Mouse (Mus musculus) MEL (cell line): ENCODE measurements around the gene Slc28a2. TPM values are rescaled to one million over a fixed set of nuclear protein-coding genes. Genes with fewer than 3 reads are reported as not detected.

ENCODE experiments used
- DNase-seq: peaks from one replicate; pipeline ENCODE4 v3.0.0; 2011; ENCODE audit warnings: low read depth, low spot score
- H3K27ac ChIP-seq: 2 replicates; pipeline ENCODE4 v1.5.1; 2012; ENCODE audit warnings: low read depth, mild to moderate bottlenecking, control low read depth, low read length, moderate library complexity; ENCODE audit not compliant: control insufficient read depth
- H3K27me3 ChIP-seq, 2 experiments: fragments of 150-350 bp in 1 of 2; sonication (generic) in 1 of 2; 2 replicates each; pipeline ENCODE4 v1.6.1; 2012; ENCODE audit warnings: low read length in 2 of 2, mild to moderate bottlenecking in 2 of 2, improper control_type of control experiment in 1 of 2, moderate library complexity in 1 of 2; ENCODE audit not compliant: insufficient read depth in 2 of 2, control insufficient read depth in 1 of 2
- H3K36me3 ChIP-seq, 2 experiments: 2 replicates each; pipeline ENCODE4 v1.6.1; 2012 to 2014; ENCODE audit warnings: low read length in 2 of 2, improper control_type of control experiment in 1 of 2, inconsistent platforms in 1 of 2, mild to moderate bottlenecking in 1 of 2; ENCODE audit not compliant: insufficient read depth in 2 of 2, control insufficient read depth in 1 of 2
- H3K4me1 ChIP-seq, 2 experiments: fragments of 150-350 bp in 1 of 2; sonication (generic) in 1 of 2; 2 replicates each; pipeline ENCODE4 v1.6.1; 2012; ENCODE audit warnings: low read length in 2 of 2, improper control_type of control experiment in 1 of 2, mild to moderate bottlenecking in 1 of 2; ENCODE audit not compliant: insufficient read depth in 2 of 2, control insufficient read depth in 1 of 2
- H3K4me3 ChIP-seq, 2 experiments: fragments of 150-350 bp in 1 of 2; sonication (generic) in 1 of 2; 2 replicates each; pipeline ENCODE4 v1.5.1; 2012; ENCODE audit warnings: low read depth in 2 of 2, low read length in 2 of 2, mild to moderate bottlenecking in 2 of 2, moderate library complexity in 2 of 2, control low read depth in 1 of 2, improper control_type of control experiment in 1 of 2; ENCODE audit not compliant: control insufficient read depth in 1 of 2, insufficient read depth in 1 of 2
- H3K79me2 ChIP-seq: 2 replicates; pipeline ENCODE4 v1.6.1; 2012; ENCODE audit warnings: mild to moderate bottlenecking, low read length, moderate library complexity; ENCODE audit not compliant: control insufficient read depth, poor library complexity, insufficient read depth
- H3K9ac ChIP-seq: 2 replicates; pipeline ENCODE4 v1.6.1; 2012; ENCODE audit warnings: low read depth, mild to moderate bottlenecking, control low read depth, low read length, moderate library complexity; ENCODE audit not compliant: control insufficient read depth, poor library complexity, severe bottlenecking
- H3K9me3 ChIP-seq: fragments of 150-350 bp; sonication (generic); replicated peaks from 2 replicates; pipeline ENCODE4 v1.6.1; 2012; ENCODE audit warnings: mild to moderate bottlenecking, low read length, improper control_type of control experiment, moderate library complexity; ENCODE audit not compliant: insufficient read depth
- BHLHE40 ChIP-seq: IDR thresholded peaks from 2 replicates; pipeline ENCODE4 v1.6.1; 2012; ENCODE audit warnings: low read depth, mild to moderate bottlenecking, inconsistent platforms, low read length, improper control_type of control experiment, borderline replicate concordance
- CHD1 ChIP-seq: IDR thresholded peaks from 2 replicates; pipeline ENCODE4 v1.6.1; 2012; ENCODE audit warnings: low read depth, mild to moderate bottlenecking, inconsistent platforms, low read length, improper control_type of control experiment
- CHD2 ChIP-seq: IDR thresholded peaks from 2 replicates; pipeline ENCODE4 v1.6.1; 2011; ENCODE audit warnings: low read length, improper control_type of control experiment
- CTCF ChIP-seq, 3 experiments: IDR thresholded peaks in 2 of 3; conservative IDR thresholded peaks in 1 of 3; 2 replicates each; pipeline ENCODE4 v1.5.1; 2011 to 2012; ENCODE audit warnings: low read length in 3 of 3, low read depth in 2 of 3, mild to moderate bottlenecking in 2 of 3, improper control_type of control experiment in 1 of 3, inconsistent platforms in 1 of 3, mixed read lengths in 1 of 3, moderate library complexity in 1 of 3; ENCODE audit not compliant: control insufficient read depth in 1 of 3, insufficient read depth in 1 of 3, poor library complexity in 1 of 3, severe bottlenecking in 1 of 3
- ELF1 ChIP-seq: IDR thresholded peaks from 2 replicates; pipeline ENCODE4 v1.6.1; 2014; ENCODE audit warnings: low read depth, mild to moderate bottlenecking, inconsistent platforms, low read length, improper control_type of control experiment, moderate library complexity
- EP300 ChIP-seq, 2 experiments: IDR thresholded peaks; 2 replicates each; pipeline ENCODE4 v1.6.1; 2011; ENCODE audit warnings: improper control_type of control experiment in 2 of 2, low read length in 2 of 2, low read depth in 1 of 2, mild to moderate bottlenecking in 1 of 2
- ETS1 ChIP-seq: IDR thresholded peaks from 2 replicates; pipeline ENCODE4 v1.6.1; 2012; ENCODE audit warnings: low read depth, mild to moderate bottlenecking, inconsistent platforms, low read length, improper control_type of control experiment, moderate library complexity
- KAT2A ChIP-seq: conservative IDR thresholded peaks from 2 replicates; pipeline ENCODE4 v1.6.1; 2012; ENCODE audit warnings: low read depth, low read length, improper control_type of control experiment, inconsistent platforms
- MAFK ChIP-seq: IDR thresholded peaks from 2 replicates; pipeline ENCODE4 v1.6.1; 2011; ENCODE audit warnings: low read depth, mild to moderate bottlenecking, low read length, improper control_type of control experiment, borderline replicate concordance
- MAX ChIP-seq: IDR thresholded peaks from 2 replicates; pipeline ENCODE4 v1.6.1; 2011; ENCODE audit warnings: low read length, improper control_type of control experiment
- MAZ ChIP-seq: IDR thresholded peaks from 2 replicates; pipeline ENCODE4 v1.6.1; 2012; ENCODE audit warnings: low read depth, mild to moderate bottlenecking, inconsistent platforms, low read length, improper control_type of control experiment
- MYC ChIP-seq: IDR thresholded peaks from 2 replicates; pipeline ENCODE4 v1.6.1; 2011; ENCODE audit warnings: low read depth, mild to moderate bottlenecking, low read length, improper control_type of control experiment, moderate library complexity
- NELFE ChIP-seq: IDR thresholded peaks from 2 replicates; pipeline ENCODE4 v1.6.1; 2011; ENCODE audit warnings: low read depth, low read length, improper control_type of control experiment
- POLR2A ChIP-seq, 2 experiments: IDR thresholded peaks; 2 replicates each; pipeline ENCODE4 v1.6.1; 2011 to 2012; ENCODE audit warnings: low read length in 2 of 2, mild to moderate bottlenecking in 2 of 2, control low read depth in 1 of 2, improper control_type of control experiment in 1 of 2, low read depth in 1 of 2, moderate library complexity in 1 of 2; ENCODE audit not compliant: control insufficient read depth in 1 of 2, insufficient read depth in 1 of 2, poor library complexity in 1 of 2
- POLR2AphosphoS2 ChIP-seq: IDR thresholded peaks from 2 replicates; pipeline ENCODE4 v1.6.1; 2011; ENCODE audit warnings: low read length, improper control_type of control experiment
- RCOR1 ChIP-seq: IDR thresholded peaks from 2 replicates; pipeline ENCODE4 v1.6.1; 2012; ENCODE audit warnings: low read depth, mild to moderate bottlenecking, inconsistent platforms, low read length, improper control_type of control experiment
- TBP ChIP-seq: IDR thresholded peaks from 2 replicates; pipeline ENCODE4 v1.8.0; 2011; ENCODE audit warnings: low read depth, low read length, improper control_type of control experiment
- ZC3H11A ChIP-seq: IDR thresholded peaks from 2 replicates; pipeline ENCODE4 v1.6.1; 2012; ENCODE audit warnings: low read depth, mild to moderate bottlenecking, inconsistent platforms, low read length, improper control_type of control experiment
- polyA plus RNA-seq, 2 experiments: library from polyadenylated mRNA; stranded (reverse) in 1 of 2; unstranded in 1 of 2; fragments of >175 nt in 1 of 2; fragments of >200 nt in 1 of 2; gene quantifications; 2 replicates each; pipeline versions ENCODE4 v1.2.1 to v1.2.4; 2012; ENCODE audit warnings: low replicate concordance in 2 of 2, low read depth in 1 of 2; ENCODE audit not compliant: insufficient read length in 2 of 2, insufficient read depth in 1 of 2, missing spikeins in 1 of 2
- total RNA-seq: library from RNA; depleted of rRNA; stranded (reverse); fragments of 300-350 nt; gene quantifications from 2 replicates; pipeline ENCODE4 v1.2.3, GENCODE M21; 2012

Gene Slc28a2
- total and polyA plus RNA-seq, 3 experiments: 1.3 to 2.6 TPM; not detected in 1

DNA sequence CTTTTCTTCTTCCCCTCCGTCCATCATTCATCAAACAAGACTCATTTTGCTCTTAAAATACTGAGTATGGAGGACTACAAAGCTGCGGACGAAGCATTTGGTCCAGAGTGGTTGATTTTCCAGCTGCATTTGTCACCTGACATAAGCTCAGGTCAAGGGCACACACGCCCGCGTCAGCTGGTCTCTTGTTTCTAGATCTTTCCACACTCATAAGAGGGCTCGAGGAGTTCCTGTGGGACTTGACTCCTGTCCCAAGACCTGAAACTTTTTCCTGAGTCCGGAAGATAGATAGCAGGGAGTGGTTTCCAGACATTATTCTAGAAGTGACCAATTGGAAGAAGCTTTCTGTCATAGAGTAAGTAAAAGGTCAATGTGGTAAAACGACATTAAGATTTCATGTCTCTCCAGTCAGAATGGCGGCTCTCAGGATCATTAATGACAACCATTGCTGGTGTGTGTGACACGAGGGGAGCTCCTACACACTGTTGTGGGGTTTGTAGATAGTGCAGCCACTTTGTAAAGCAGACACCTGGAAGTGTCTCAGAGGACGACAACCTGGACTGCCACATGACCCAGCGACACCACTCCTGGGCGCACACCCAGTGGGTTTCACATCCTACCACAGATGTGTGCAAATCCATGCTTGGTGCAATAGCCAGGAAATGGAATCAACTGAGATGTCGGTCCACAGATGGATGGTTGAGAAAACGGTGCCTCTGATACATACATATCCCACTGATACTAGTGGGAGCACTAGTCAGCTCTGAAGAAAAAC is 44.8 kb upstream of the Slc28a2 start:
- no peak overlapping the region for H3K4me3 ChIP-seq
- no peaks in the 10 kb centered on the region; the same call in 1 of the 2 replicates for H3K79me2 ChIP-seq
- DNase-seq: no peak
- H3K9ac ChIP-seq: no peak overlapping the region
- peaks cover 0 to 2% of the 10 kb centered on the region in 2 experiments; a peak in 1 of 4 replicates for H3K36me3 ChIP-seq
- H3K4me1 ChIP-seq: peaks cover 0 to 18% of the 10 kb centered on the region in 2 experiments; a peak in 2 of 4 replicates
- TF ChIP-seq POLR2AphosphoS2 (no peak), CHD1 (no peak), MAX (no peak), NELFE (no peak)
- H3K9me3 ChIP-seq: no peaks in the 10 kb centered on the region
- H3K27ac ChIP-seq: no peak overlapping the region
- no peaks in the 10 kb centered on the region for H3K27me3 ChIP-seq

DNA sequence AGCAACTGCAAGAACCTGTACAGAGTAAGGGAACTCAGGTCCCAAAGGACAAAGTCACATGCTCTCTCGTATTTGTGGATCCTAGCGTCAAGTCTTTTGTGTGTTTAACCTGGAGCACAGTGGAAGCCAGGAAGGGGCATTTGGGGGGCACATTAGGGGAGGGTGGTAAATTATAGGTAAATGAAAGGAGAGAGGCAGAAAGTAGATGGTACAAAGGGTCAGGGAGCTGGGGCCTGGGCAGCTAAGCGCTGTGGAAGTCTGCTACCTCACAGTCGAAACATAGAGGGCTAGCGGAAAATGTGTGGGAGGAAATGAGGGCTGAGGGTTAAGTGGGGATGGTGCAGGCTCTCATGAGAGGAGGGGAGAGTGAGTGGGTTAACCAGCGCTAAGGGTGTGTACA is 44.2 kb upstream of the Slc28a2 start:
- TF ChIP-seq MAZ (no peak), KAT2A (no peak), MAFK (no peak), ETS1 (no peak), ZC3H11A (no peak), EP300 (IDR thresholded peaks at IDR 0.05; ENCODE audit: low read depth in 1 of 2, low read length in 2 of 2) (no peak), ELF1 (no peak), TBP (no peak), CHD1 (no peak), CHD2 (no peak), MYC (no peak), CTCF (IDR thresholded peaks at IDR 0.05 in 2 of 3, conservative IDR thresholded peaks at IDR 0.05 in 1 of 3; ENCODE audit: control insufficient read depth in 1 of 3, insufficient read depth in 1 of 3, low read depth in 2 of 3, low read length in 3 of 3, poor library complexity in 1 of 3, severe bottlenecking in 1 of 3) (no peak), POLR2A (IDR thresholded peaks at IDR 0.05; ENCODE audit: control insufficient read depth in 1 of 2, insufficient read depth in 1 of 2, low read depth in 1 of 2, low read length in 2 of 2, poor library complexity in 1 of 2) (no peak), BHLHE40 (no peak), RCOR1 (no peak), POLR2AphosphoS2 (no peak)
- H3K4me1 ChIP-seq: peaks cover 0 to 18% of the 10 kb centered on the region in 2 experiments; a peak in 2 of 4 replicates
- H3K27ac ChIP-seq: no peak overlapping the region
- H3K27me3 ChIP-seq: no peaks in the 10 kb centered on the region
- no peaks in the 10 kb centered on the region; the same call in 1 of the 2 replicates for H3K79me2 ChIP-seq
- H3K9ac ChIP-seq: no peak overlapping the region
- H3K4me3 ChIP-seq: no peak overlapping the region
- no peak for DNase-seq
- no peaks in the 10 kb centered on the region for H3K9me3 ChIP-seq
- H3K36me3 ChIP-seq: peaks cover 0 to 2% of the 10 kb centered on the region in 2 experiments; a peak in 1 of 4 replicates
